ENCODE assay signal across 34 mouse cellular contexts in the genomic region with DNA sequence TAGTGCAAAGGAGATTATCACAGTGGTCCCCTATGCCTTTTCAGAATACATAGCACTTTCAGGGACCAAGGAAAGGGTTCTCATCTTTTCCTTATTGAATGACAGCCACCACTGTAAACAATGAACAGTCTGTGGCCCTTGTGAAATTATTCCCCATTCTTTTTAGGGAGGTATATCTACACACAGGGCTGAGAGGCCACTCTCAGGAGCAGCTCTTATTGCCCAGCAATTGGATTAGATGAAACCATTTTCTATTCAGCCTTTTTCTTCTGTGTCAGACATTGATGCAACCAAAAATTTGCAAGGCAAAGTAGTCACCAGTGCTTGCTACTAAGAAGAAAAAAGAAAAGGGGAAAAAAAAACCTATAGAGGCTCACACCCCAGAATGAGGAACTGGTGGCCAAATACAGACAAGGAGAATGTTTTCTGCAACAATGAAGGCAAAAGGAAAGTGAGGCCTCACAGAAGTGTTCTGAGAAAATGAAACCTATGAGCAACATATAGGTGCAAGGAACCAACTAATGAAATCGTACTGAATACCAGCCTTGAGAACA.
"Had no signal": no experiment of that assay in that cellular context is flagged by ENCODE, and none has a peak within 500 bp of the region (broad histone marks: within the 10 kb centered on the region; RNA-seq: fewer than 3 reads in every experiment).

No protein-coding gene starts in this region.

- H3K27me3 ChIP-seq: heart, embryonic 12.5 days; heart, embryonic 13.5 days; heart, embryonic 15.5 days; hindbrain, embryonic 12.5 days; hindbrain, embryonic 13.5 days; hindbrain, embryonic 15.5 days; intestine, embryonic 15.5 days; kidney, embryonic 15.5 days had no signal

- H3K27ac ChIP-seq: heart, embryonic 10.5 days; heart, embryonic 13.5 days; heart, embryonic 15.5 days; hindbrain, embryonic 12.5 days; hindbrain, embryonic 13.5 days; hindbrain, embryonic 14.5 days; hindbrain, embryonic 15.5 days; hindbrain, postnatal 0 days; intestine, embryonic 15.5 days; kidney, embryonic 15.5 days; kidney, postnatal 0 days; layer of hippocampus, adult 2 months had no signal

- H3K4me2 ChIP-seq: heart, embryonic 11.5 days; heart, embryonic 12.5 days; heart, embryonic 13.5 days; heart, embryonic 15.5 days; hindbrain, embryonic 12.5 days; hindbrain, embryonic 13.5 days; hindbrain, embryonic 14.5 days; hindbrain, embryonic 15.5 days; intestine, embryonic 15.5 days; kidney, embryonic 15.5 days had no signal

- H3K4me1 ChIP-seq: heart, embryonic 10.5 days; heart, embryonic 12.5 days; heart, embryonic 13.5 days; heart, embryonic 15.5 days; hindbrain, embryonic 12.5 days; hindbrain, embryonic 13.5 days; hindbrain, embryonic 15.5 days; intestine, embryonic 15.5 days; kidney, embryonic 15.5 days had no signal

- DNase-seq: heart, postnatal 10 days; heart, postnatal 14 days; heart, postnatal 36 days; heart, postnatal 4 days; kidney, adult 11 months; kidney, adult 18-20 months; kidney, adult 2 months; kidney, adult 8-10 months; kidney, adult 9 months; kidney, postnatal 10 days; kidney, postnatal 14 days; kidney, postnatal 25 days; kidney, postnatal 36 days; kidney, postnatal 4 days; layer of hippocampus, adult 9-11 months; layer of hippocampus, postnatal 36 days had no signal

- H3K4me3 ChIP-seq: heart, embryonic 10.5 days; heart, embryonic 12.5 days; heart, embryonic 13.5 days; heart, embryonic 15.5 days; hindbrain, embryonic 12.5 days; hindbrain, embryonic 13.5 days; hindbrain, embryonic 15.5 days; intestine, embryonic 15.5 days; kidney, embryonic 15.5 days; layer of hippocampus, adult 2 months had no signal

- ATAC-seq: hindbrain, embryonic 16.5 days; hindbrain, postnatal 0 days; inflammation-experienced regulatory T-cells, adult 6 months; intestine, embryonic 15.5 days; intestine, embryonic 16.5 days; intestine, postnatal 0 days had no signal

- H3K9me3 ChIP-seq: heart, embryonic 10.5 days; heart, embryonic 12.5 days; heart, embryonic 13.5 days; heart, embryonic 15.5 days; hindbrain, embryonic 12.5 days; hindbrain, embryonic 13.5 days; hindbrain, embryonic 15.5 days; intestine, embryonic 15.5 days; kidney, embryonic 15.5 days had no signal

- H3K9ac ChIP-seq: heart, embryonic 12.5 days; heart, embryonic 13.5 days; heart, embryonic 15.5 days; hindbrain, embryonic 12.5 days; hindbrain, embryonic 13.5 days; hindbrain, embryonic 14.5 days; hindbrain, embryonic 15.5 days; intestine, embryonic 15.5 days; kidney, embryonic 15.5 days had no signal

- H3K36me3 ChIP-seq: heart, embryonic 10.5 days; heart, embryonic 12.5 days; heart, embryonic 13.5 days; heart, embryonic 15.5 days; hindbrain, embryonic 12.5 days; hindbrain, embryonic 13.5 days; hindbrain, embryonic 15.5 days; intestine, embryonic 15.5 days; kidney, embryonic 15.5 days had no signal
